Mouse (Mus musculus) forebrain, embryonic 12.5 days (tissue): ENCODE results near the gene Cisd3. TPM values are rescaled to one million over a fixed set of nuclear protein-coding genes. Genes with fewer than 3 reads are reported as not detected.
"Not testable (repeated sequence)": the region's sequence is repeated elsewhere in the genome, so short reads cannot be mapped to it uniquely, and the experiment has no call there.

Experiments
- ATAC-seq: fragments of 200-750 bp; cut with Nextera tagmentation; 2 replicates; pipeline ENCODE4 v1.8.0; 2017; ENCODE audit warnings: moderate TSS enrichment; ENCODE audit not compliant: low FRiP score
- H3K27ac ChIP-seq: fragments of 300-500 bp; sonication (generic); 2 replicates; pipeline ENCODE4 v1.5.1; 2016; ENCODE audit warnings: mild to moderate bottlenecking
- H3K27me3 ChIP-seq: fragments of 300-500 bp; sonication (generic); 2 replicates; pipeline ENCODE4 v1.6.1; 2016; ENCODE audit warnings: mild to moderate bottlenecking
- H3K36me3 ChIP-seq: fragments of 300-500 bp; sonication (generic); replicated peaks from 2 replicates; pipeline ENCODE4 v1.6.1; 2016; ENCODE audit warnings: mild to moderate bottlenecking
- H3K4me1 ChIP-seq: fragments of 300-500 bp; sonication (generic); 2 replicates; pipeline ENCODE4 v1.6.1; 2016
- H3K4me2 ChIP-seq: fragments of 300-500 bp; sonication (generic); 2 replicates; pipeline ENCODE4 v1.6.1; 2016; ENCODE audit warnings: mild to moderate bottlenecking, moderate library complexity
- H3K4me3 ChIP-seq: fragments of 300-500 bp; sonication (generic); replicated peaks from 2 replicates; pipeline ENCODE4 v1.5.1; 2016; ENCODE audit warnings: mild to moderate bottlenecking
- H3K9ac ChIP-seq: fragments of 300-500 bp; sonication (generic); 2 replicates; pipeline ENCODE4 v1.6.1; 2016; ENCODE audit warnings: mild to moderate bottlenecking
- H3K9me3 ChIP-seq: fragments of 300-500 bp; sonication (generic); 2 replicates; pipeline ENCODE4 v1.6.1; 2016
- WGBS: fragments of 180-500 bp; shearing (Covaris S2); methylation state at CpG from one replicate; pipeline ENCODE4 v1.1.7; 2016; 5-methylcytosine and 5-hydroxymethylcytosine counted together
- polyA plus RNA-seq: library from polyadenylated mRNA; unstranded; fragments of >200 nt; fragmentation: Nextera tagmentation; extraction: Ambion mirVana; gene quantifications from 2 replicates; pipeline ENCODE4 v1.2.1, GENCODE M21; 2016

The Cisd3 gene
- 13.2 and 14.9 TPM in 2 replicates for polyA plus RNA-seq

GRCm38 (mm10) chr11:97685613-97686321, at the start of gene Cisd3:
Cisd3 (plus strand) TSS chr11:97685826.
- ATAC-seq: peak; percentile 77
- Histone ChIP-seq H3K9ac (peak within 1 kb of the TSS; percentile 53), H3K4me3 (peak within 1 kb of the TSS; percentile 45), H3K27me3 (0 out of 2 replicates have a peak, but pooled peaks cover 7% of the 10 kb centered on the region), H3K27ac (peak within 1 kb of the TSS; percentile 43; the same call in 1 of the 2 replicates), H3K4me2 (peak within 1 kb of the TSS; percentile 87), H3K4me1 (peaks cover 18% of the 10 kb centered on the region), H3K36me3 (peaks cover 49% of the 10 kb centered on the region), H3K9me3 (no peaks in the 10 kb centered on the region)
- WGBS: under 1% methylated on average over 43 of the region's 43 CpGs

- no peak overlapping the region for H3K27ac ChIP-seq
- H3K9ac ChIP-seq: no peak overlapping the region
- WGBS: 72% methylated on average over 8 of the region's 8 CpGs
- no peak for ATAC-seq
- H3K4me1 ChIP-seq: no peaks in the 10 kb centered on the region
- H3K4me3 ChIP-seq: no peak overlapping the region
- H3K9me3 ChIP-seq: peaks cover 4% of the 10 kb centered on the region; the same call in 1 of the 2 replicates
- no peaks in the 10 kb centered on the region for H3K36me3 ChIP-seq
- peaks cover 5% of the 10 kb centered on the region; the same call in 1 of the 2 replicates for H3K27me3 ChIP-seq
- H3K4me2 ChIP-seq: no peak overlapping the region
Measured at GRCm38 (mm10) chr11:97641668-97642067, 44.0 kb upstream of the Cisd3 start.

DNA sequence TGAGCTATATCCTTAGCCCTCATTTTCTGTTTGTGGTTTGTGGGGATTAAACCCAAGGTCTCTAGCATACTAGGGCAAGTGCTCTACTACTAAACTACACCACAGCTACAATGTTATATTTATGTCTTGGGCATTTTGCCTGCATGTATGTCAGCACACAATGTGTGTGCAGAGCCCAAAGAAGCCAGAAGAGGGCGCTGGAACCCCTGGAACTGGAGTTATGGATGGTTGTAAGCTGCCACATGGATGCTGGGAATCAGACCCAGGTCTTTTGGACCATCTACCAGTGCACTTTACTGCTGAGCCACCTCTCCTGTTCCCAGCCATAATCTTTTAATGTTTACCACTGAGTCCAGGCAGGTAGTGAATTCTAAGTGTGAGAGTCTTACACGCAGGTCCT, 42.9 kb upstream of the Cisd3 start:
- Histone ChIP-seq H3K9ac (no peak overlapping the region), H3K27me3 (peaks cover 5% of the 10 kb centered on the region; the same call in 1 of the 2 replicates), H3K27ac (no peak overlapping the region), H3K4me2 (no peak overlapping the region), H3K4me3 (no peak overlapping the region), H3K4me1 (no peaks in the 10 kb centered on the region), H3K36me3 (no peaks in the 10 kb centered on the region), H3K9me3 (peaks cover 4% of the 10 kb centered on the region; the same call in 1 of the 2 replicates)
- WGBS: 46% methylated on average over 2 of the region's 2 CpGs
- ATAC-seq: no peak

DNA sequence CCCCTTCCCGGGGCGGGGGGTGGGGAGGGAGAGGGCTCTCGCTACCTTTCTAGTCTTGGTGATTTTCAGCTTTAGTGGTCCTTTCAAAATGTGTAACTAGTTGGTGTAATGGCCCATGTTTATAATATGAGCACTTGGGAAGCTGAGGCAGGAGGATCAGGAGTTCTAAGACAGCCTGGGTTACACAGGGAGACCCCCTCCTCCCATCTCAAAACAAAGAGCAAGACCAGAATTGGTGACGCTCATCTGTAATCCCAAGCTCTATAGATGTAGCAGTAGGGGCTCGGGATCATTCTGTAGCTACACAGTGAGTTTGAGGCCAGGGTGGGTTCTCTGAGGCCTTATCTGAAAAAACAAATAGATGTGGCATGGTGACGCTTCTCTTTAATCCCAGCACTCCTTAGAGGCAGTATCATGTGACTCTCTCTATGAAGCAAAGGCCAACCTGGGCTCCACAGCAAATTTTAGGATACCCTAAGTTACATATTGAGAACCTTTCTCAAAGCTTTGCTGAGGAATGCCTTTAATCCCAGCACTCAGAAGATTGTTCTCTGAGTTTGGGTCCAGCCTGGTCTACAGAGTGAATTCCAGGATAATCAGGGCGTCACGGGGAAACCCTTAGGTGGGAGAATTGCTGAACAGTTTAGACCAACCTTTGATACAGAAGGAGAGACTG, 42.1 kb upstream of the Cisd3 start:
- Histone ChIP-seq H3K4me1 (no peaks in the 10 kb centered on the region), H3K4me2 (no peak overlapping the region), H3K27me3 (no peaks in the 10 kb centered on the region), H3K9me3 (peaks cover 4% of the 10 kb centered on the region; the same call in 1 of the 2 replicates), H3K27ac (no peak overlapping the region), H3K9ac (no peak overlapping the region), H3K36me3 (no peaks in the 10 kb centered on the region), H3K4me3 (no peak overlapping the region)
- ATAC-seq: no peak
- 83% methylated on average over 8 of the region's 8 CpGs for WGBS

DNA sequence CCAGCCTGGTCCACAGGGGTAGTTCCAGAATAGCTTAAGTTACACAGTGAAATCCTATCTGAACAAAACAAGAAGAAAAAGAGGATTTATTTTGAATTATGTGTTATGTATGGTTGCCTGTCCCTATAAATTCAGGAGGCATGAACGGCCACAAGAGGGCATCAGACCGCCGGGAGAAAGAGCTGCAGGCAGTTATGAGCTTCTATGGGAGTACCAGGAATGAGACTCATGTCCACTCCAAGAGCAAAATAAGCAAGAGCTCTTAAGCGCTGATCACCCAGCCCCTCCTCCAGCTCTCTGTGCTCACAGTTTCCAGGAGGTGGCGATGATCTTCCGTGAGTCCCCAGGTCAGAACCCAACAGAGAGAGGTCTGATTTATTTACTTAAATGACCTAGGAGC, 40.8 kb upstream of the Cisd3 start:
- Histone ChIP-seq H3K4me2 (no peak overlapping the region), H3K27ac (0 out of 2 replicates have a peak overlapping the region, but pooled peaks have one; percentile 2), H3K4me1 (peaks cover under 1% of the 10 kb centered on the region; the same call in 1 of the 2 replicates), H3K9me3 (peaks cover 4% of the 10 kb centered on the region; the same call in 1 of the 2 replicates), H3K27me3 (no peaks in the 10 kb centered on the region), H3K4me3 (no peak overlapping the region), H3K9ac (no peak overlapping the region), H3K36me3 (no peaks in the 10 kb centered on the region)
- no peak for ATAC-seq
- 2% methylated on average over 6 of the region's 6 CpGs for WGBS

- H3K27me3 ChIP-seq, H3K27ac ChIP-seq, H3K4me3 ChIP-seq, H3K4me1 ChIP-seq, ATAC-seq, H3K9ac ChIP-seq, H3K36me3 ChIP-seq, H3K9me3 ChIP-seq, H3K4me2 ChIP-seq: not testable (repeated sequence)
- WGBS: 92% methylated on average over 3 of the region's 4 CpGs
Measured at GRCm38 (mm10) chr11:97648541-97648940, 37.1 kb upstream of the Cisd3 start.

DNA sequence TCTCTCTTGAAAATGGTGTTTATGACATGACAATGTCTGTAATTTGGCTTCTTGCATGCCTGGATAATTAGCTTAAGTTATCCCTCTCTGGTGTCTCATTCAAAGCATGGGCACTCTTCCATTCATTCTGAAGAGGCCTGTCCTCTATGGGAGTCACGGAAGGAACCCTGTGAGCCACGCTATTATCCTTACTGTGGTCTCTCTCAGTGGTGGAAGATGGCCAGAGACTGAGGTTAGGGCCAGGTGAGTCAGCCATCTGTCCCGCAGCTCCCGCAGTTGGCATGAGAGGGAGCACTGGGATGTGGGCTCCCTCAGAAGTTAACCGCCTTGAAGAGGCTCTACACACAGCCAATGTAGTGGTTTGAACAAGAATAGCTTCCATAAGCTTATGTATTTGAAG, 35.3 kb upstream of the Cisd3 start:
- Histone ChIP-seq H3K4me2 (no peak overlapping the region), H3K4me3 (no peak overlapping the region), H3K27me3 (no peaks in the 10 kb centered on the region; the same call in 1 of the 2 replicates), H3K27ac (no peak overlapping the region), H3K9me3 (no peaks in the 10 kb centered on the region), H3K36me3 (no peaks in the 10 kb centered on the region), H3K9ac (no peak overlapping the region), H3K4me1 (peaks cover 6% of the 10 kb centered on the region; the same call in 1 of the 2 replicates)
- 47% methylated on average over 5 of the region's 5 CpGs for WGBS
- no peak for ATAC-seq

- 93% methylated on average over 11 of the region's 11 CpGs for whole genome bisulfite sequencing
- not testable (repeated sequence) for H3K9me3 ChIP-seq, H3K9ac ChIP-seq, H3K27ac ChIP-seq, H3K4me1 ChIP-seq, ATAC-seq, H3K27me3 ChIP-seq, H3K4me3 ChIP-seq, H3K36me3 ChIP-seq, H3K4me2 ChIP-seq
Measured at GRCm38 (mm10) chr11:97653376-97653775, 32.2 kb upstream of the Cisd3 start.

- Histone ChIP-seq H3K4me3 (no peak overlapping the region), H3K36me3 (no peaks in the 10 kb centered on the region), H3K27ac (no peak overlapping the region), H3K9me3 (no peaks in the 10 kb centered on the region), H3K9ac (no peak overlapping the region), H3K4me1 (peaks cover 9% of the 10 kb centered on the region), H3K27me3 (peaks cover 6% of the 10 kb centered on the region; the same call in 1 of the 2 replicates), H3K4me2 (no peak overlapping the region)
- no peak for ATAC-seq
- 93% methylated on average over 2 of the region's 2 CpGs for WGBS
Measured at GRCm38 (mm10) chr11:97654210-97654609, 31.4 kb upstream of the Cisd3 start.

- Histone ChIP-seq H3K9me3 (no peaks in the 10 kb centered on the region), H3K27ac (no peak overlapping the region), H3K4me1 (peaks cover 20% of the 10 kb centered on the region), H3K36me3 (no peaks in the 10 kb centered on the region), H3K4me2 (no peak overlapping the region), H3K4me3 (no peak overlapping the region), H3K9ac (no peak overlapping the region), H3K27me3 (peaks cover 16% of the 10 kb centered on the region)
- ATAC-seq: no peak
- 74% methylated on average over 14 of the region's 14 CpGs for WGBS
Measured at GRCm38 (mm10) chr11:97656269-97656971, 29.2 kb upstream of the Cisd3 start.

- H3K9me3 ChIP-seq: no peaks in the 10 kb centered on the region
- WGBS: 66% methylated on average over 5 of the region's 6 CpGs
- no peaks in the 10 kb centered on the region for H3K36me3 ChIP-seq
- H3K9ac ChIP-seq: no peak overlapping the region; the same call in 1 of the 2 replicates
- H3K4me1 ChIP-seq: peaks cover 30% of the 10 kb centered on the region
- no peak overlapping the region for H3K27ac ChIP-seq
- H3K4me3 ChIP-seq: no peak overlapping the region
- peaks cover 26% of the 10 kb centered on the region for H3K27me3 ChIP-seq
- no peak for ATAC-seq
- H3K4me2 ChIP-seq: no peak overlapping the region
Measured at GRCm38 (mm10) chr11:97657184-97657945, 28.3 kb upstream of the Cisd3 start.
